Mouse (Mus musculus): ENCODE results near the gene 4930544D05Rik. TPM values are rescaled to one million over a fixed set of nuclear protein-coding genes. Genes with fewer than 3 reads are reported as not detected.
A peak's percentile ranks its signal among the peaks of the same experiment; 100 is the strongest.

4930544D05Rik gene
- polyA plus RNA-seq, 1 experiment: not detected

DNA sequence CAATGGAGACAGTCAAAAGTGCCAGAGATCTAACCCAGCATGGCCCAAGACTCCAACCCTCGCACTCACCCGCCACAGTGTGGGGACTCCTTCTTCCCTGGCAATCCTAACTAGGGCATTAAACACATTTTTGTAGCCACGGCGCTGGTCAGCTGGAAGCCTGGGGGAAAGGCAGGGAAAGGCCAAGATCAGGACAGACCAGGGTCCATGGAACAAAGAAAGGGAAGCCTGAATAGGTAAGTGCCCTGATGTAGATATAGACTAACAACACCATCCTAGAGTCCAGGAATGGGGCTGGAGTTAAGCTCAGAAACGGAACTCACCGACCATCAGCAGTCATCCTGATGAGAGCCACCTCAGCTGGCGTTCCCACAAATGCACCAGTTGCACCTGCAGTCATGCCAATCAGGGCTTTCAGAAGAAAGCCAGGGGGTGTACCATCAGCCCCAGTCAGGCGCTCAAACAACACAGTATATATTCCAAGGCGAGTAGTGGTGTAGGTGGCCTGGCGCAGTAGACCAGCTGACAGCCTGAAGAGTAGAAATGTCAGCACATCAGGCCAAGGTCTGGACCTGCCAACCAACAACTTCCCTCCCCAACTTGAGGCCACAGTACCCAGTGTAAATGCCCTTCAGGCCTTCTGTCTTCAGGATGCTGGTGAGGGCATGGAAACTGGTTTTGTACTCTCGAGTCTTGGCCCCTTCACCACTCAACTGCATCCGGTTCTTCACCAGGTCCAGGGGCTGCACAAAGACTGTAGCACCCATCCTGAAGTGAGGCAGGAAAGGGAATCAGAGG, 30.0 kb downstream of the 4930544D05Rik start:
- Histone ChIP-seq H3K4me3 (replicated peaks) (peak overlapping the region; percentile 74), H3K4me1 (ENCODE audit: control insufficient read depth) (peaks cover 63% of the 10 kb centered on the region), H3K36me3 (ENCODE audit: control insufficient read depth) (peaks cover 55% of the 10 kb centered on the region), H3K27me3 (ENCODE audit: control insufficient read depth) (no peaks in the 10 kb centered on the region), H3K9me3 (ENCODE audit: control insufficient read depth, low read length) (no peaks in the 10 kb centered on the region)
- TF ChIP-seq TAL1 (IDR thresholded peaks at IDR 0.05; ENCODE audit: low read length) (no peak), GATA1 (IDR thresholded peaks at IDR 0.05; ENCODE audit: low read length) (no peak)

- Histone ChIP-seq H3K36me3 (ENCODE audit: control insufficient read depth) (peaks cover 60% of the 10 kb centered on the region), H3K27me3 (ENCODE audit: control insufficient read depth) (no peaks in the 10 kb centered on the region), H3K9me3 (ENCODE audit: control insufficient read depth, low read length) (no peaks in the 10 kb centered on the region), H3K4me1 (ENCODE audit: control insufficient read depth) (peaks cover 64% of the 10 kb centered on the region), H3K4me3 (replicated peaks) (peak overlapping the region; percentile 74)
- no peak for TF ChIP-seq GATA1 (IDR thresholded peaks at IDR 0.05; ENCODE audit: low read length)
Observed at GRCm38 (mm10) chr11:70646259-70646555, 30.6 kb downstream of the 4930544D05Rik start.

DNA sequence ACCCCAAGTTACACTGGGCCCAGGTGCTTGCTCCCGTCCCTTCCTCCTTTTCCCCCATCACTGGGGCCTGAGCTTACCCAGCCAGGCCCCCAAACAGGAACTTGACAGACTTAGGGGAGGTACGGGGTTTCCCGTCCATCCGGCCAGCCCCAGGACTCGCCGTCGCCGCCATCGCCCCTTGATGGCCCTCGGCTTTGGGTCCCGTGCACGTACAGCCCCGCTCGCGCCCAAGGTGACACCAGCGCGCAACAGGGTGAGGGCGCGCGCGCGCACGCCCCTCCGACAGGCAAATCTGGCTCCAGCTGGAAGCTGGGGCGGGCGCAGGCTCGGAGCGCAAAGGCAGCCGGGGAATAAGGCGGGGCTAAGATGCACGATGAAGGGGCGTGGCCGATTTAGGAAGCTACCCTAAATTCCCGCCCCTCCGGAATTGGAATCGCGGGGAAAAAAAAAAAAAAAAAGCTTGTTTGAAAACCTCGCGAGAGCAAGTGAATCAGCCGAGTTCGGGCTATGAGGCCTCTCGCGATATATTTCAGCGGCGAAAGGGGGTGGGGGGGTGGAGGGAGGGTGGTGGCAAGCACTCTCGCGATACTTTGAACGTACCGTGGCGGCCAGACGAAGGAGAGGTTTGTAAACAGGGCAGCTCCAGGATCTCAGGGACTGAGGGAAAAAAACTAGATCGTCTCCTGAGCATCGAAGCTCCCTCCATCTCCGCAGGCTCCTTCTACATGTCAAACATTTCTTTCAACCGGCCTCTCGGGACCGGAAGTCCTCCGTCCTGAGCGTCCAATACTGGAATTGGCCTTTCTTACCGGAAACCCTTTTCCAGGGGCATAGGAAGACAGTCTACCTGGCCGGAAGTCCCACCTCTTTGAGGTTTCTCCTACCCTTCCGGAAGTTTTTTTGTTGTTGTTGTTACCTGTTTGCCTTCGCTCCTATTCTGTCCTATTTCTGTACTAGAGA, 31.3 kb downstream of the 4930544D05Rik start, which contains the start of the genes Rnf167 and Slc25a11:
TSS of gene Rnf167 (plus strand) at position 545 of the 960 bp plus-strand sequence.
TSS of gene Slc25a11 (minus strand) at position 789 of the 960 bp plus-strand sequence.
- H3K4me3 ChIP-seq (replicated peaks): peak within 1 kb of the TSS; percentile 74
- H3K4me1 ChIP-seq (ENCODE audit: control insufficient read depth): peaks cover 68% of the 10 kb centered on the region
- peaks cover 68% of the 10 kb centered on the region for H3K36me3 ChIP-seq (ENCODE audit: control insufficient read depth)
- no peaks in the 10 kb centered on the region for H3K27me3 ChIP-seq (ENCODE audit: control insufficient read depth)
- TF ChIP-seq TAL1 (IDR thresholded peaks at IDR 0.05; ENCODE audit: low read length): no peak
- TF ChIP-seq GATA1 (IDR thresholded peaks at IDR 0.05; ENCODE audit: low read length): no peak
- no peaks in the 10 kb centered on the region for H3K9me3 ChIP-seq (ENCODE audit: control insufficient read depth, low read length)

DNA sequence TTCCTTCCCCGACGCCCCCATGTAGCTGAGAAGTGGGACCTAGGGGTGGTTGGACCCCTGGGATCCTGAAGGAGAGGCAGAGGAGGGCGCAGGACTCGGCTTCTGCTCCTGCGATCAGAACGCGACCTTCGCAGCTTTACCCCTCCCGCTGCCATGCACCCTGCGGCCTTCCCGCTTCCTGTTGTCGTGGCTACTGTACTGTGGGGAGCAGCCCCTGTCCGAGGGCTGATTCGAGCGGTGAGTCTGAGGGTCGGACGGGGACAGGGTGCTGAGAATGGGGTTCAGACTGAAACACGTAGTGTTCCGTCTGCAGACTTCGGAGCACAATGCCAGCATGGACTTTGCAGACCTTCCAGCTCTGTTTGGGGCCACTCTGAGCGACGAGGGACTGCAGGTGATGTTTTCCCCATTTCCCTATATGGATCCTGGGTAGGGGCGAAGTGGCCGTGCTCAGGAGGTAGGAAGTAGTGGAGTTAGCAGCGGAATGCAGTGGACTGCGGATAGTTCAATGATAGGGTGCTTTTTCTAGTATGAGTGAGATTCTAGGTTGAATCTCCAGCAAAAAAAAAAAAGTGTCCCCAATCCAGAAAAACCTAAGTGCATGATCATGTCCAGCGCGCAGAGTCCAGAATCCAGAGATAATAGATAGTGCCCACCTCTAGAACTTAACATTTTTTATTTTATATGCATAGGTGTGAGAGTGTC, 32.2 kb downstream of the 4930544D05Rik start:
- H3K4me1 ChIP-seq (ENCODE audit: control insufficient read depth): peaks cover 75% of the 10 kb centered on the region
- no peaks in the 10 kb centered on the region for H3K9me3 ChIP-seq (ENCODE audit: control insufficient read depth, low read length)
- no peak for TF ChIP-seq GATA1 (IDR thresholded peaks at IDR 0.05; ENCODE audit: low read length)
- TF ChIP-seq TAL1 (IDR thresholded peaks at IDR 0.05; ENCODE audit: low read length): no peak
- peak overlapping the region; percentile 74 for H3K4me3 ChIP-seq (replicated peaks)
- H3K36me3 ChIP-seq (ENCODE audit: control insufficient read depth): peaks cover 73% of the 10 kb centered on the region
- no peaks in the 10 kb centered on the region for H3K27me3 ChIP-seq (ENCODE audit: control insufficient read depth)

GRCm38 (mm10) chr11:70648512-70648911, 32.9 kb downstream of the 4930544D05Rik start:
- Histone ChIP-seq H3K27me3 (ENCODE audit: control insufficient read depth) (no peaks in the 10 kb centered on the region), H3K9me3 (ENCODE audit: control insufficient read depth, low read length) (no peaks in the 10 kb centered on the region), H3K4me3 (replicated peaks) (peak overlapping the region; percentile 74), H3K4me1 (ENCODE audit: control insufficient read depth) (peaks cover 81% of the 10 kb centered on the region), H3K36me3 (ENCODE audit: control insufficient read depth) (peaks cover 75% of the 10 kb centered on the region)
- TF ChIP-seq GATA1 (IDR thresholded peaks at IDR 0.05; ENCODE audit: low read length): peak; percentile 52
- no peak; the same call in 2 of the 3 replicates for TF ChIP-seq TAL1 (IDR thresholded peaks at IDR 0.05; ENCODE audit: low read length)

DNA sequence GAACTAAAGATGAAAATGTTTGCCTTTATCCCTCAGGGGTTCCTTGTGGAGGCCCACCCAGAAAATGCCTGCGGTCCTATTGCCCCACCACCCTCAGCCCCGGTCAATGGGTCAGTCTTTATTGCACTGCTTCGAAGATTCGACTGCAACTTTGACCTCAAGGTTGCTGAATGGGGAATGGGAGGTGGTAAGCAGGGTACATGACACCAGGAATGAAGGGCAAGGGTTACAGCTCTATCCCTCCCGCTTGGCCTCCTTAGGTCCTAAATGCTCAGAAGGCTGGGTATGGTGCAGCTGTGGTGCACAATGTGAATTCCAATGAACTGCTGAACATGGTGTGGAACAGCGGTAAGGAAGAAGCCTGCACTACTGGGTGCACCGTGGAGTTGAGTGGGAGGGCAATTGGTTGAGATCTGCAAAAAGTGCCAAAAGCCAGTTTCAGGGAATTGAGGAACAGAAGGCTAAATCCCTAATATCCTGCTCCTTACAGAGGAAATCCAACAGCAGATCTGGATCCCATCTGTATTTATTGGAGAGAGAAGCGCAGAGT, 33.6 kb downstream of the 4930544D05Rik start:
- Histone ChIP-seq H3K27me3 (ENCODE audit: control insufficient read depth) (no peaks in the 10 kb centered on the region), H3K4me3 (replicated peaks) (peak overlapping the region; percentile 74), H3K36me3 (ENCODE audit: control insufficient read depth) (peaks cover 72% of the 10 kb centered on the region), H3K9me3 (ENCODE audit: control insufficient read depth, low read length) (no peaks in the 10 kb centered on the region), H3K4me1 (ENCODE audit: control insufficient read depth) (peaks cover 84% of the 10 kb centered on the region)
- TF ChIP-seq GATA1 (IDR thresholded peaks at IDR 0.05; ENCODE audit: low read length) (no peak), TAL1 (IDR thresholded peaks at IDR 0.05; ENCODE audit: low read length) (no peak)

- H3K36me3 ChIP-seq (ENCODE audit: control insufficient read depth): peaks cover 60% of the 10 kb centered on the region
- peaks cover 82% of the 10 kb centered on the region for H3K4me1 ChIP-seq (ENCODE audit: control insufficient read depth)
- H3K4me3 ChIP-seq (replicated peaks): peak overlapping the region; percentile 31
- no peaks in the 10 kb centered on the region for H3K9me3 ChIP-seq (ENCODE audit: control insufficient read depth, low read length)
- H3K27me3 ChIP-seq (ENCODE audit: control insufficient read depth): peaks cover under 1% of the 10 kb centered on the region; the same call in 1 of the 2 replicates
- TF ChIP-seq TAL1 (IDR thresholded peaks at IDR 0.05; ENCODE audit: low read length) (no peak), GATA1 (IDR thresholded peaks at IDR 0.05; ENCODE audit: low read length) (no peak)
Observed at GRCm38 (mm10) chr11:70650322-70651175, 34.9 kb downstream of the 4930544D05Rik start.

- peaks cover 54% of the 10 kb centered on the region for H3K36me3 ChIP-seq (ENCODE audit: control insufficient read depth)
- no peak for TF ChIP-seq GATA1 (IDR thresholded peaks at IDR 0.05; ENCODE audit: low read length)
- no peaks in the 10 kb centered on the region for H3K9me3 ChIP-seq (ENCODE audit: control insufficient read depth, low read length)
- H3K27me3 ChIP-seq (ENCODE audit: control insufficient read depth): peaks cover 9% of the 10 kb centered on the region
- H3K4me1 ChIP-seq (ENCODE audit: control insufficient read depth): peaks cover 82% of the 10 kb centered on the region
- peak overlapping the region; percentile 31 for H3K4me3 ChIP-seq (replicated peaks)
Observed at GRCm38 (mm10) chr11:70651391-70651790, 35.7 kb downstream of the 4930544D05Rik start.
